Mouse (Mus musculus): Measurements from ENCODE around the gene Prelid1. TPM values are rescaled to one million over a fixed set of nuclear protein-coding genes. Genes with fewer than 3 reads are reported as not detected.

The Prelid1 gene
- total and polyA plus RNA-seq, 3 experiments = 203 to 630 TPM; not detected in 1

DNA sequence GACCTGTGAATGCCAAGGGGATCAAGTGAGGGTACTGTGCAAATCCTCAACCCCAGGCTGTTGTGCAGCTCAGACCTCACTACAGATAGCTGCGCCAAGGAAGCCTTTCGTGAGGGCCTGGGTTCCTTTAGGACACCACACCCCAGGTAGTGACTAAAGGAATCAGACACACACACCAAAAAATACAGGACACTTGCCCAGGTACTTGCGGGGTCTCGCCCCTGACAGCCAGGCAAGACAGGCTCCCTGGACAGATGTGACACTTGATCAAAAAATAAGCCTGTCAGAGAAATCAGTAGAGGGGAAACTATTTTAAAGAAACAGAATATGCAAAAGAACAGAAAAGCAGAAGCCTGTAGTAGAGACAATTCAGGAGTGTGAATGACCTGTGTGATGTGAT, 8.3 kb downstream of the Prelid1 start:
- Histone ChIP-seq H3K79me2 (ENCODE audit: control insufficient read depth, insufficient read depth, low read length, poor library complexity) (peaks cover 2% of the 10 kb centered on the region; the same call in 1 of the 2 replicates), H3K9me3 (replicated peaks; ENCODE audit: insufficient read depth, low read length) (no peaks in the 10 kb centered on the region), H3K4me1 (ENCODE audit: control insufficient read depth in 1 of 2, insufficient read depth in 2 of 2, low read length in 2 of 2) (peaks cover 0 to 11% of the 10 kb centered on the region in 2 experiments; a peak in 2 of 4 replicates), H3K27me3 (ENCODE audit: control insufficient read depth in 1 of 2, insufficient read depth in 2 of 2, low read length in 2 of 2) (no peaks in the 10 kb centered on the region), H3K9ac (ENCODE audit: control insufficient read depth, low read depth, low read length, poor library complexity, severe bottlenecking) (peak overlapping the region; percentile 68; the same call in 1 of the 2 replicates), H3K27ac (ENCODE audit: control insufficient read depth, low read depth, low read length) (no peak overlapping the region), H3K4me3 (ENCODE audit: control insufficient read depth in 1 of 2, insufficient read depth in 1 of 2, low read depth in 2 of 2, low read length in 2 of 2) (no peak overlapping the region), H3K36me3 (ENCODE audit: control insufficient read depth in 1 of 2, insufficient read depth in 2 of 2, low read length in 2 of 2) (peaks cover 2 to 4% of the 10 kb centered on the region in 2 experiments; a peak in 2 of 4 replicates)
- DNase-seq (ENCODE audit: low read depth, low spot score) = no peak
- TF ChIP-seq E2F4 (IDR thresholded peaks at IDR 0.05; ENCODE audit: borderline replicate concordance, low read depth, low read length) = no peak
- no peak for TF ChIP-seq EP300 (IDR thresholded peaks at IDR 0.05; ENCODE audit: low read depth in 1 of 2, low read length in 2 of 2)
- TF ChIP-seq SIN3A (IDR thresholded peaks at IDR 0.05; ENCODE audit: low read length) = no peak

DNA sequence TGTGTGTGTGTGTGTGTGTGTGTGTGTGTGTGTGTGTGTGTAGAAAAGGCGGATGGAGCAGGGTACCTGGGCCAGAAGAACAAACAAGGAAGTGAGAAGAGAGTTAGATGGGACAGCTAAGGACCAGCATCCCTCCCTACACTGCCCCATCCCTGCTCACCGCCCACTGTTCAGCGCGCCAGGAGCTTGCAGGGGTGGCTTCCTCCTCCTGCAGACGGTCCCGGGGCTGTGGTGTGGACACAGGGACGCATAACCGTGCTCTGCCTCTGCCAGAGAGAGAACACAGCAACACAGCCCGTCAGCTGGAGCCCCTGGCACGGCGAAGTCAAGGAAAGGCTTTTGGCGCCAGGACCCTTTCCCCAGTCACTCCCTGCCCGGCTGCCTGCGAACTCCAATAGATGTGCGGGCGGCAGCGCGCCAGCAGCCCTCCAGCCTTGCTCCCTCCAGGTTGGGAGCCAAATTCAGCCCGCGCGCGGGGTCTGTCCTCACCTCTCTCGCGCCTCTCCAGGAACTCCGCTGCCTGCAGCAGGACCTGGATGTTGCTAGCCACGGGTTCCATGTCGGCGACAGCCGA, 8.9 kb downstream of the Prelid1 start:
- peak overlapping the region; percentile 65 to 71 for H3K4me3 ChIP-seq (ENCODE audit: control insufficient read depth in 1 of 2, insufficient read depth in 1 of 2, low read depth in 2 of 2, low read length in 2 of 2)
- no peaks in the 10 kb centered on the region for H3K9me3 ChIP-seq (replicated peaks; ENCODE audit: insufficient read depth, low read length)
- peak overlapping the region; percentile 68 for H3K9ac ChIP-seq (ENCODE audit: control insufficient read depth, low read depth, low read length, poor library complexity, severe bottlenecking)
- DNase-seq (ENCODE audit: low read depth, low spot score) = no peak
- H3K27me3 ChIP-seq (ENCODE audit: control insufficient read depth in 1 of 2, insufficient read depth in 2 of 2, low read length in 2 of 2) = no peaks in the 10 kb centered on the region
- H3K36me3 ChIP-seq (ENCODE audit: control insufficient read depth in 1 of 2, insufficient read depth in 2 of 2, low read length in 2 of 2) = peaks cover 0 to 4% of the 10 kb centered on the region in 2 experiments; a peak in 1 of 4 replicates
- peaks cover 0 to 11% of the 10 kb centered on the region in 2 experiments; a peak in 2 of 4 replicates for H3K4me1 ChIP-seq (ENCODE audit: control insufficient read depth in 1 of 2, insufficient read depth in 2 of 2, low read length in 2 of 2)
- H3K27ac ChIP-seq (ENCODE audit: control insufficient read depth, low read depth, low read length) = peak overlapping the region; percentile 37; the same call in 1 of the 2 replicates
- TF ChIP-seq SMC3 (IDR thresholded peaks at IDR 0.05; ENCODE audit: low read depth, low read length) = no peak
- TF ChIP-seq MAX (IDR thresholded peaks at IDR 0.05; ENCODE audit: low read length) = no peak
- peaks cover 2% of the 10 kb centered on the region; the same call in 1 of the 2 replicates for H3K79me2 ChIP-seq (ENCODE audit: control insufficient read depth, insufficient read depth, low read length, poor library complexity)

GRCm38 (mm10) chr13:55329683-55330566, 9.6 kb downstream of the Prelid1 start, which contains the start of gene Mxd3:
Gene Mxd3, minus strand, starts transcription at chr13:55329823.
- peaks cover 0 to 11% of the 10 kb centered on the region in 2 experiments; a peak in 2 of 4 replicates for H3K4me1 ChIP-seq (ENCODE audit: control insufficient read depth in 1 of 2, insufficient read depth in 2 of 2, low read length in 2 of 2)
- peaks cover 0 to 4% of the 10 kb centered on the region in 2 experiments; a peak in 1 of 4 replicates for H3K36me3 ChIP-seq (ENCODE audit: control insufficient read depth in 1 of 2, insufficient read depth in 2 of 2, low read length in 2 of 2)
- H3K9me3 ChIP-seq (replicated peaks; ENCODE audit: insufficient read depth, low read length) = no peaks in the 10 kb centered on the region
- peak; percentile 95 for DNase-seq (ENCODE audit: low read depth, low spot score)
- H3K79me2 ChIP-seq (ENCODE audit: control insufficient read depth, insufficient read depth, low read length, poor library complexity) = peaks cover 2% of the 10 kb centered on the region; the same call in 1 of the 2 replicates
- H3K9ac ChIP-seq (ENCODE audit: control insufficient read depth, low read depth, low read length, poor library complexity, severe bottlenecking) = peak within 1 kb of the TSS; percentile 95
- peak within 1 kb of the TSS; percentile 89 for H3K27ac ChIP-seq (ENCODE audit: control insufficient read depth, low read depth, low read length)
- no peaks in the 10 kb centered on the region for H3K27me3 ChIP-seq (ENCODE audit: control insufficient read depth in 1 of 2, insufficient read depth in 2 of 2, low read length in 2 of 2)
- peak within 1 kb of the TSS; percentile 69 to 71 for H3K4me3 ChIP-seq (ENCODE audit: control insufficient read depth in 1 of 2, insufficient read depth in 1 of 2, low read depth in 2 of 2, low read length in 2 of 2)
- TF ChIP-seq POLR2A (IDR thresholded peaks at IDR 0.05; ENCODE audit: control insufficient read depth in 1 of 2, insufficient read depth in 1 of 2, low read depth in 1 of 2, low read length in 2 of 2, poor library complexity in 1 of 2) (peak; percentile 80 to 88), ZMIZ1 (IDR thresholded peaks at IDR 0.05; ENCODE audit: low read depth, low read length) (peak; percentile 69), ZNF384 (IDR thresholded peaks at IDR 0.05; ENCODE audit: low read depth, low read length) (no peak), ZKSCAN1 (IDR thresholded peaks at IDR 0.05; ENCODE audit: low read depth, low read length) (no peak), CTCF (IDR thresholded peaks at IDR 0.05 in 2 of 3, conservative IDR thresholded peaks at IDR 0.05 in 1 of 3; ENCODE audit: control insufficient read depth in 1 of 3, insufficient read depth in 1 of 3, low read depth in 2 of 3, low read length in 3 of 3, poor library complexity in 1 of 3, severe bottlenecking in 1 of 3) (0 out of 6 replicates have a peak, but pooled peaks of 1 of the 3 experiments have one; percentile 30), MAX (IDR thresholded peaks at IDR 0.05; ENCODE audit: low read length) (peak; percentile 74), GABPA (IDR thresholded peaks at IDR 0.05; ENCODE audit: low read depth, low read length) (no peak), NELFE (IDR thresholded peaks at IDR 0.05; ENCODE audit: low read depth, low read length) (peak; percentile 76), SMC3 (IDR thresholded peaks at IDR 0.05; ENCODE audit: low read depth, low read length) (peak; percentile 27; the same call in 1 of the 2 replicates), EP300 (IDR thresholded peaks at IDR 0.05; ENCODE audit: low read depth in 1 of 2, low read length in 2 of 2) (no peak; a peak in 1 of 4 replicates), CHD2 (IDR thresholded peaks at IDR 0.05; ENCODE audit: low read length) (peak; percentile 24; the same call in 1 of the 2 replicates), ETS1 (IDR thresholded peaks at IDR 0.05; ENCODE audit: low read depth, low read length) (0 out of 2 replicates have a peak, but pooled peaks have one; percentile 27), NRF1 (IDR thresholded peaks at IDR 0.05; ENCODE audit: insufficient read depth, low read depth, low read length, poor library complexity, severe bottlenecking) (peak; percentile 90), RCOR1 (IDR thresholded peaks at IDR 0.05; ENCODE audit: low read depth, low read length) (no peak), TBP (IDR thresholded peaks at IDR 0.05; ENCODE audit: low read depth, low read length) (0 out of 2 replicates have a peak, but pooled peaks have one; percentile 52), CHD1 (IDR thresholded peaks at IDR 0.05; ENCODE audit: low read depth, low read length) (no peak), KAT2A (conservative IDR thresholded peaks at IDR 0.05; ENCODE audit: low read depth, low read length) (no peak; the same call in 1 of the 2 replicates), POLR2AphosphoS2 (IDR thresholded peaks at IDR 0.05; ENCODE audit: low read length) (peak; percentile 58; the same call in 1 of the 2 replicates), ZC3H11A (IDR thresholded peaks at IDR 0.05; ENCODE audit: low read depth, low read length) (no peak), USF1 (IDR thresholded peaks at IDR 0.05; ENCODE audit: low read depth, low read length) (no peak)

Measured in MEL (cell line).